ENCODE assay signal across 12 mouse cellular contexts in the genomic region with DNA sequence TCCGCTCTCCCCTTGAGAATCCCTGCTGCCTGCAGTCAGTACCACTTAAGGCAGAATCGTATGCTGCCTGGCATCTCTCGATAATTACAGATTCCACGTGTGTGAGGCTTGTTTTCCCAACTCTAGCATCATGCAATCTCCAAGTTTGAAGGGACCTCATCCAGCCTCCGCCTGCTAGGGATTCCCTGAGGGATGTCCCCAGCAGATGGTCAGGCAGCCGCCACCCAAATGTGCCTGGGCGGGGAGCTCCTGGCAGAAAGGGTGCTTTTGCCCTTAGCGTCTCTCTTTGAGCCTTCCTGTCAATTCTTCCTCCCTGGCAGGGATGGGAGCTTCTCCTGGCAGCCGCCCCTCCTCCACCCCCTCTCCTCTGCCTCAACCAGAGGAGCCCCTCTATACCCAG. TPM values are rescaled to one million over a fixed set of nuclear protein-coding genes. Genes with fewer than 3 reads are reported as not detected.
DNase-seq lines count a peak whose midpoint lies in the region; ATAC-seq and TF ChIP-seq lines count a peak whose summit lies in the region.
"Had no signal": no experiment of that assay in that cellular context is flagged by ENCODE, and none has a peak within 500 bp of the region (broad histone marks: within the 10 kb centered on the region; RNA-seq: fewer than 3 reads in every experiment).

No protein-coding gene starts in this region.

- no peak for ATAC-seq in midbrain, postnatal 0 days (ENCODE audit: low FRiP score)

- WGBS in heart, embryonic 10.5 days = 56% methylated on average over 9 of the region's 9 CpGs
- 50% methylated on average over 9 of the region's 9 CpGs for WGBS in midbrain, postnatal 0 days

- no peak for DNase-seq in heart, embryonic 10.5 days (ENCODE audit: low spot score)
- no peak for DNase-seq in heart, adult 18-20 months
- peak; percentile 61 for DNase-seq in brain, embryonic 18.5 days (ENCODE audit: low read depth, low spot score)
- DNase-seq in layer of hippocampus, adult 2 months (ENCODE audit: low spot score in 2 of 2) = peak; percentile 73 to 81
- DNase-seq in midbrain, postnatal 0 days (ENCODE audit: low spot score) = no peak
- no peak for DNase-seq in gastrocnemius, postnatal 4 days (ENCODE audit: low spot score in 2 of 2)
- DNase-seq in kidney, postnatal 14 days = no peak
- DNase-seq in urinary bladder, postnatal 25 days (ENCODE audit: low spot score) = no peak
- DNase-seq: lung, adult 2 months had no signal

- H3K9ac ChIP-seq in midbrain, postnatal 0 days (replicated peaks; ENCODE audit: low read length, poor library complexity, severe bottlenecking) = 0 out of 2 replicates have a peak overlapping the region, but pooled peaks have one; percentile 19

- no peaks in the 10 kb centered on the region for H3K36me3 ChIP-seq in heart, embryonic 10.5 days
- peaks cover 6% of the 10 kb centered on the region; the same call in 1 of the 2 replicates for H3K36me3 ChIP-seq in midbrain, postnatal 0 days (ENCODE audit: insufficient read depth, low read length)
- H3K36me3 ChIP-seq: limb, embryonic 10.5 days had no signal

- H3K4me2 ChIP-seq in midbrain, postnatal 0 days (ENCODE audit: low read depth, low read length, poor library complexity, severe bottlenecking) = no peak overlapping the region
- H3K4me2 ChIP-seq: heart, embryonic 11.5 days had no signal

- no peak for TF ChIP-seq CTCF in layer of hippocampus, adult 2 months (conservative IDR thresholded peaks at IDR 0.05)
- no peak for TF ChIP-seq CTCF in midbrain, postnatal 0 days (IDR thresholded peaks at IDR 0.05)

- peaks cover 42% of the 10 kb centered on the region for H3K4me1 ChIP-seq in heart, embryonic 10.5 days
- H3K4me1 ChIP-seq in midbrain, postnatal 0 days (ENCODE audit: insufficient read depth, low read length) = peaks cover 9% of the 10 kb centered on the region; the same call in 1 of the 2 replicates

- 0 out of 2 replicates have a peak overlapping the region, but pooled peaks have one; percentile 24 for H3K27ac ChIP-seq in heart, embryonic 10.5 days
- no peak overlapping the region for H3K27ac ChIP-seq in layer of hippocampus, adult 2 months
- no peak overlapping the region for H3K27ac ChIP-seq in midbrain, postnatal 0 days (ENCODE audit: low read depth, low read length)
- H3K27ac ChIP-seq: limb, embryonic 10.5 days had no signal

- H3K27me3 ChIP-seq in heart, embryonic 10.5 days (ENCODE audit: insufficient read depth, poor library complexity, severe bottlenecking) = peaks cover 72% of the 10 kb centered on the region
- no peaks in the 10 kb centered on the region for H3K27me3 ChIP-seq in midbrain, postnatal 0 days (ENCODE audit: insufficient read depth, low read length)

- H3K9me3 ChIP-seq in heart, embryonic 10.5 days = no peaks in the 10 kb centered on the region
- no peaks in the 10 kb centered on the region for H3K9me3 ChIP-seq in midbrain, postnatal 0 days (ENCODE audit: low read length)
- H3K9me3 ChIP-seq: limb, embryonic 10.5 days had no signal

- H3K4me3 ChIP-seq in heart, embryonic 10.5 days = no peak overlapping the region
- no peak overlapping the region for H3K4me3 ChIP-seq in layer of hippocampus, adult 2 months
- H3K4me3 ChIP-seq in midbrain, postnatal 0 days (ENCODE audit: low read depth, low read length) = no peak overlapping the region
- H3K4me3 ChIP-seq: limb, embryonic 10.5 days had no signal

RNA-seq across cellular contexts. Expression of a gene that starts 22.4 kb away (rescaled TPM):
- polyA plus RNA-seq in heart, embryonic 10.5 days (2016; fragmentation: Nextera tagmentation; extraction: Ambion mirVana) = 13.2 and 20.0 TPM in 2 replicates
- total RNA-seq in heart, adult 18-20 months (2021) = 10 to 100 TPM; 21.7 to 21.9 TPM
- 10 to 100 TPM; 59.0 to 62.4 TPM for total RNA-seq in layer of hippocampus, adult 2 months (2021)
- total RNA-seq in midbrain, postnatal 0 days (2014; rRNA removed) = 31.6 and 53.9 TPM in 2 replicates
- 9.3 and 9.9 TPM in 2 replicates for polyA plus RNA-seq in midbrain, postnatal 0 days (2015; fragmentation: Nextera tagmentation; extraction: Ambion mirVana)
- total RNA-seq in gastrocnemius, postnatal 4 days (2021) = 10 to 100 TPM; 35.4 to 39.9 TPM

RNA-seq across cellular contexts. Expression of a gene that starts 29.6 kb away (rescaled TPM):
- 0.05 and 0.30 TPM in 2 replicates for polyA plus RNA-seq in heart, embryonic 10.5 days (2016; fragmentation: Nextera tagmentation; extraction: Ambion mirVana)
- under 1 TPM; 0.12 to 0.31 TPM for total RNA-seq in heart, adult 18-20 months (2021)
- total RNA-seq in layer of hippocampus, adult 2 months (2021) = 100 to 1,000 TPM; 154 to 159 TPM
- 160 and 173 TPM in 2 replicates for total RNA-seq in midbrain, postnatal 0 days (2014; rRNA removed)
- polyA plus RNA-seq in midbrain, postnatal 0 days (2015; fragmentation: Nextera tagmentation; extraction: Ambion mirVana) = 121 and 125 TPM in 2 replicates
- 1 to 10 TPM in 1 of 2 experiments, under 1 TPM in 1; 0.21 to 1.0 TPM for total RNA-seq in gastrocnemius, postnatal 4 days (2021)
- total RNA-seq: megakaryocyte-erythroid progenitor cell, adult 5-6 weeks had no signal

Comparison
In these comparisons a context has a peak if more than half of its experiments do, and no peak if none do; other contexts are left out.
1. DNase-seq: peak in brain, embryonic 18.5 days (single experiment) and layer of hippocampus, adult 2 months (2 of 2); none in heart, embryonic 10.5 days (single experiment), heart, adult 18-20 months (0 of 2), midbrain, postnatal 0 days (single experiment), gastrocnemius, postnatal 4 days (0 of 2), kidney, postnatal 14 days (single experiment) and urinary bladder, postnatal 25 days (single experiment).
2. RNA of a gene that starts 29.6 kb away (total RNA-seq): 160 to 173 TPM in midbrain, postnatal 0 days and 154 to 159 TPM in layer of hippocampus, adult 2 months; 0.21 to 1.0 TPM in gastrocnemius, postnatal 4 days and 0.12 to 0.31 TPM in heart, adult 18-20 months; every median in the first group is over 10 times any median in the second.